Mouse (Mus musculus) myocyte (in vitro differentiated cells): ENCODE results near the gene Asb2. TPM values are rescaled to one million over a fixed set of nuclear protein-coding genes. Genes with fewer than 3 reads are reported as not detected.

Experiments used
- H3K27me3 ChIP-seq: one replicate; pipeline ENCODE4 v1.6.1; 2011; ENCODE audit not compliant: control insufficient read depth, insufficient read depth, insufficient read length
- H3K36me3 ChIP-seq: one replicate; pipeline ENCODE4 v1.6.1; 2011; ENCODE audit not compliant: control insufficient read depth, insufficient read depth
- H3K4me2 ChIP-seq: one replicate; pipeline ENCODE4 v1.6.1; 2011; ENCODE audit warnings: low read depth, control low read depth
- H3K4me3 ChIP-seq: one replicate; pipeline ENCODE4 v1.5.1; 2011; ENCODE audit warnings: mild to moderate bottlenecking, control low read depth, moderate library complexity
- H3K79me2 ChIP-seq: one replicate; pipeline ENCODE4 v1.6.1; 2011; ENCODE audit not compliant: control insufficient read depth, insufficient read depth
- H3ac ChIP-seq: one replicate; pipeline ENCODE4 v1.6.1; 2011; ENCODE audit not compliant: control insufficient read depth, insufficient read length
- CEBPB ChIP-seq: IDR thresholded peaks from 2 replicates; pipeline ENCODE4 v1.6.1; 2011; ENCODE audit warnings: mild to moderate bottlenecking, moderate library complexity; ENCODE audit not compliant: poor library complexity, insufficient read depth, severe bottlenecking
- E2F4 ChIP-seq: IDR thresholded peaks from one replicate; pipeline ENCODE4 v1.6.1; 2011; ENCODE audit warnings: mild to moderate bottlenecking, control low read depth, moderate library complexity; ENCODE audit not compliant: insufficient read depth
- MAX ChIP-seq: IDR thresholded peaks from one replicate; pipeline ENCODE4 v1.6.1; 2011; ENCODE audit warnings: low read depth, mild to moderate bottlenecking, control low read depth
- MYOD1 ChIP-seq, 3 experiments: IDR thresholded peaks; one replicate each; pipeline ENCODE4 v1.6.1; 2011; ENCODE audit warnings: control low read depth in 2 of 3, low read depth in 2 of 3, mild to moderate bottlenecking in 2 of 3, moderate library complexity in 1 of 3; ENCODE audit not compliant: insufficient read length in 2 of 3, control insufficient read depth in 1 of 3
- MYOG ChIP-seq, 3 experiments: IDR thresholded peaks; one replicate each; pipeline ENCODE4 v1.6.1; 2011; ENCODE audit warnings: control low read depth in 2 of 3, low read depth in 2 of 3, mild to moderate bottlenecking in 2 of 3; ENCODE audit not compliant: insufficient read length in 2 of 3, control insufficient read depth in 1 of 3, insufficient read depth in 1 of 3
- POLR2A ChIP-seq: IDR thresholded peaks from one replicate; pipeline ENCODE4 v1.6.1; 2011; ENCODE audit warnings: low read depth, mild to moderate bottlenecking, control low read depth, moderate library complexity; ENCODE audit not compliant: insufficient read length
- POLR2AphosphoS2 ChIP-seq: IDR thresholded peaks from one replicate; pipeline ENCODE4 v1.6.1; 2011; ENCODE audit warnings: low read depth, control low read depth; ENCODE audit not compliant: insufficient read length
- REST ChIP-seq: IDR thresholded peaks from one replicate; pipeline ENCODE4 v1.6.1; 2011; ENCODE audit warnings: mild to moderate bottlenecking, control low read depth, moderate library complexity; ENCODE audit not compliant: insufficient read depth, insufficient read length
- SRF ChIP-seq: IDR thresholded peaks from one replicate; pipeline ENCODE4 v1.6.1; 2011; ENCODE audit warnings: low read depth; ENCODE audit not compliant: control insufficient read depth, insufficient read length
- TCF12 ChIP-seq: IDR thresholded peaks from one replicate; pipeline ENCODE4 v1.6.1; 2011; ENCODE audit warnings: mild to moderate bottlenecking, control low read depth; ENCODE audit not compliant: poor library complexity, insufficient read depth, severe bottlenecking
- TCF3 ChIP-seq: IDR thresholded peaks from one replicate; pipeline ENCODE4 v1.6.1; 2011; ENCODE audit warnings: low read depth, control low read depth; ENCODE audit not compliant: insufficient read length
- USF1 ChIP-seq: IDR thresholded peaks from one replicate; pipeline ENCODE4 v1.6.1; 2011; ENCODE audit warnings: low read depth, mild to moderate bottlenecking, control low read depth, moderate library complexity
- polyA plus RNA-seq: library from polyadenylated mRNA; unstranded; fragments of >200 nt; fragmentation: generic; extraction: Trizol; gene quantifications from one replicate; pipeline ENCODE4 v1.2.1, GENCODE M21; 2012; ENCODE audit warnings: missing spikeins

Asb2 gene
- polyA plus RNA-seq, 1 experiment, result 27.8 TPM

DNA sequence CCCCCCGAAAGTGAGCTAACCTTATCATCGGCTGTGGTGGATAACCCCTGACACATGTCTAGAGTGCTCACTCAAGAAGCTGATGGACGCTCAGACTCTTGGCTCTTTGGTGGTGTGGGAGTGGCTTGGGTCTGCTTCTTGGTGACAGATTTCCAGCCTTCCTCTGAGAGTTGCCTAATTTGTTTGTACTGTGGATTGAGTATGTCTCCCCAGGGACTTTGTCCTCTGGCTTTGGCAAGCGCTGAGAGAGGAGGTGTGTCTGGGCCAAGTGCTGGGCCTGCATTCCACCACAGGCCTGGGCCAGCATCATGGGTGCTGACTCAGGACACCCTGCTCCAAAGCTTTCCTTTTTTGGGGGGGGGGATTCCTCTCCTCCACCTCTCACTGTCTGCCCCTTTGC, 73.9 kb downstream of the Asb2 start:
- no peaks in the 10 kb centered on the region for H3K36me3 ChIP-seq
- H3K27me3 ChIP-seq, result no peaks in the 10 kb centered on the region
- H3ac ChIP-seq, result no peak overlapping the region
- no peak overlapping the region for H3K4me2 ChIP-seq
- H3K4me3 ChIP-seq, result no peak overlapping the region
- H3K79me2 ChIP-seq, result no peaks in the 10 kb centered on the region
- peak; percentile 72; the same call in 1 of the 2 replicates for TF ChIP-seq CEBPB
- no peak for TF ChIP-seq SRF

DNA sequence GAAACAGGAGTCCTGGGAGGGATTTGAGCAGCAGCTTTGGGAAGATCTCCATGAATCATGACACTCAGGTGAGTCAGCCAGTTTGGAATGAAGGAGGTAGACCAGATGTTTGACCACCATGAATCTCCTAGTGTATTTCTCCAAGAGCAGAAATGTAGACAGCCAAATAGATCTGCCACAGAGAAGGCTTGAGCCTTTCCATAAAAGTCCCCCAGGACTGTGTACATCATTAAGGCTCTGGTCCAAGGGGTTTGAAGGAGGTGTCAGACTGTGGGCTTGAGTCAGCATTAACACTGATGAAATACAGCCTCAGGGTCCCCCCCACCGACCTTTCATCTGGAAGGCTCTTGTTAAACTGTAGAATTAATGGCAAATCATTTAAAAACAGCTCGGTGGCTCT, 74.3 kb downstream of the Asb2 start:
- Histone ChIP-seq H3ac (no peak overlapping the region), H3K4me3 (no peak overlapping the region), H3K4me2 (no peak overlapping the region), H3K36me3 (no peaks in the 10 kb centered on the region), H3K27me3 (no peaks in the 10 kb centered on the region), H3K79me2 (no peaks in the 10 kb centered on the region)
- TF ChIP-seq POLR2A, result no peak
- TF ChIP-seq MAX, result no peak
- no peak for TF ChIP-seq CEBPB

DNA sequence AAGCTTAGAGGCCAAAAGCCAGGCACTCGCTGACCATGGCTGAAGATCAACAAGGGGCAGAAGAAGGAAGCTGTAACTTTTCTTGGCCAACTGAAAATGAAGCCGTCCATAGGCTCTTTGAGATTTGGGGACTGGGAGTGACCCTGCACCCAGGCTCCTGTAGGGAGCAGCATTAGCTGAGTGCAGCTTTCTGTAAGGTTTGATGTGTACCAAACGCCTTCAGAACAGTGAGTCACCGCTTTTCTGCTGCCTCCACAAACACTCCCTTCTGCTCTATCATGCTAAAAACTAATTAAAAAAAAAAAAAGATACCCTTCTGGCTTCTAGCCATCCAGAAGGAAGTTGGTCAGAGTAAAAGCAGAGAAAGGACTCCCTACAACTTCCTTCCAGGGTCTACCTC, 79.4 kb downstream of the Asb2 start:
- Histone ChIP-seq H3K79me2 (no peaks in the 10 kb centered on the region), H3K4me2 (no peak overlapping the region), H3K4me3 (no peak overlapping the region), H3K36me3 (no peaks in the 10 kb centered on the region), H3ac (no peak overlapping the region), H3K27me3 (no peaks in the 10 kb centered on the region)
- TF ChIP-seq USF1 (no peak), REST (no peak), CEBPB (no peak), MAX (no peak), SRF (no peak), E2F4 (no peak), MYOD1 (IDR thresholded peaks at IDR 0.05; ENCODE audit: control insufficient read depth in 1 of 3, insufficient read length in 2 of 3, low read depth in 2 of 3) (no peak), TCF3 (no peak), POLR2A (no peak), TCF12 (no peak), POLR2AphosphoS2 (no peak), MYOG (IDR thresholded peaks at IDR 0.05; ENCODE audit: control insufficient read depth in 1 of 3, insufficient read depth in 1 of 3, insufficient read length in 2 of 3, low read depth in 2 of 3) (no peak)

DNA sequence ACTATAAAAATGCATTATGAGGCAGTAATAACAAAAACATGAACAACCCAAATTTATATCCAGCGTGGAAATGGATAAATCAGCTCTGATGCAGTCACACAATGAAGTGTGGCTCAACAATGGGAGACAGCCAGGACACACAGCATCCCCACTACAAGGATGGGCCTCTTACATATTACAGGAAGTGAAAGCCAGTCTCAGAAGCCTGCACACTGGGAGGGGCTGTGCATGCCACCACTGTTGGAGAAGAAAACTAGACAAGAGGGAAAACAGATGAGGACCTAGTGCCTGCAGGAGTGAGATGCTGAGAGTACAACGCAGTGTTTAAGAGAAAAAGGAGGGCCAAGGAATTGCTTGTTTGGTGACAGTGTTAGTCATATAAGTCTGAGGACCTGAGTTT, 82.1 kb downstream of the Asb2 start:
- Histone ChIP-seq H3K4me2 (no peak overlapping the region), H3K27me3 (no peaks in the 10 kb centered on the region), H3K4me3 (no peak overlapping the region), H3K79me2 (no peaks in the 10 kb centered on the region), H3ac (no peak overlapping the region), H3K36me3 (no peaks in the 10 kb centered on the region)
- no peak for TF ChIP-seq TCF12
- no peak for TF ChIP-seq USF1
- TF ChIP-seq E2F4, result no peak
- TF ChIP-seq MYOG (IDR thresholded peaks at IDR 0.05; ENCODE audit: control insufficient read depth in 1 of 3, insufficient read depth in 1 of 3, insufficient read length in 2 of 3, low read depth in 2 of 3), result no peak

GRCm38 (mm10) chr12:103273051-103273450, 82.8 kb downstream of the Asb2 start:
- no peak overlapping the region for H3K4me3 ChIP-seq
- no peak for TF ChIP-seq MYOG (IDR thresholded peaks at IDR 0.05; ENCODE audit: control insufficient read depth in 1 of 3, insufficient read depth in 1 of 3, insufficient read length in 2 of 3, low read depth in 2 of 3)
- TF ChIP-seq E2F4, result no peak
- no peak for TF ChIP-seq POLR2A
- TF ChIP-seq POLR2AphosphoS2, result no peak
- TF ChIP-seq MYOD1 (IDR thresholded peaks at IDR 0.05; ENCODE audit: control insufficient read depth in 1 of 3, insufficient read length in 2 of 3, low read depth in 2 of 3), result no peak
- no peak for TF ChIP-seq TCF12
- TF ChIP-seq SRF, result no peak
- no peak for TF ChIP-seq USF1
- no peak for TF ChIP-seq CEBPB
- TF ChIP-seq MAX, result no peak
- TF ChIP-seq TCF3, result no peak
- TF ChIP-seq REST, result no peak
- no peak overlapping the region for H3ac ChIP-seq
- H3K4me2 ChIP-seq, result no peak overlapping the region
- no peaks in the 10 kb centered on the region for H3K79me2 ChIP-seq
- H3K36me3 ChIP-seq, result no peaks in the 10 kb centered on the region
- H3K27me3 ChIP-seq, result no peaks in the 10 kb centered on the region

GRCm38 (mm10) chr12:103272176-103272575, 83.6 kb downstream of the Asb2 start:
- H3K27me3 ChIP-seq, result no peaks in the 10 kb centered on the region
- H3K4me2 ChIP-seq, result no peak overlapping the region
- no peaks in the 10 kb centered on the region for H3K36me3 ChIP-seq
- TF ChIP-seq MAX, result no peak
- no peak overlapping the region for H3K4me3 ChIP-seq
- H3K79me2 ChIP-seq, result no peaks in the 10 kb centered on the region
- no peak overlapping the region for H3ac ChIP-seq

Other genes starting within 250 kb of the Asb2 start
- gene Prima1, start 113.9 kb downstream of the Asb2 start, polyA plus RNA-seq, result not detected
- not detected for gene Fam181a, start 45.0 kb downstream of the Asb2 start, polyA plus RNA-seq
- 23.3 TPM for gene Otub2, start 32.7 kb upstream of the Asb2 start, polyA plus RNA-seq
- gene 9330161L09Rik, start 51.8 kb upstream of the Asb2 start, polyA plus RNA-seq, result 0.60 TPM
- 85.0 TPM for gene Ddx24, start 69.8 kb upstream of the Asb2 start, polyA plus RNA-seq
- gene Ifi27, start 78.2 kb upstream of the Asb2 start, polyA plus RNA-seq, result 118 TPM
- gene Ifi27l2a, start 87.7 kb upstream of the Asb2 start, polyA plus RNA-seq, result 2.4 TPM
- not detected for gene Ifi27l2b, start 101.2 kb upstream of the Asb2 start, polyA plus RNA-seq
- 0.13 TPM for gene Ppp4r4, start 176.3 kb upstream of the Asb2 start, polyA plus RNA-seq